ENCODE assay signal across 8 mouse cellular contexts in genomic region chr8:121905864-121906263, GRCm38 (mm10). TPM values are rescaled to one million over a fixed set of nuclear protein-coding genes. Genes with fewer than 3 reads are reported as not detected.
DNase-seq lines count a peak whose midpoint lies in the region; ATAC-seq lines count a peak whose summit lies in the region.

No protein-coding gene starts in this region.

- ATAC-seq in embryonic facial prominence, embryonic 15.5 days (ENCODE audit: insufficient number of reproducible peaks, low FRiP score, low TSS enrichment, low read depth), result no peak
- no peak for ATAC-seq in neural tube, embryonic 14.5 days (ENCODE audit: low read depth)

- no peaks in the 10 kb centered on the region for H3K36me3 ChIP-seq in embryonic facial prominence, embryonic 15.5 days
- no peaks in the 10 kb centered on the region for H3K36me3 ChIP-seq in limb, embryonic 10.5 days
- H3K36me3 ChIP-seq in neural tube, embryonic 14.5 days (ENCODE audit: control insufficient read depth, insufficient read depth, low read length), result no peaks in the 10 kb centered on the region

- DNase-seq in left cerebral cortex, postnatal 4 days, result peak; percentile 59
- DNase-seq in left cerebral cortex, adult 18-20 months (ENCODE audit: low spot score in 2 of 2), result no peak
- DNase-seq in limb, embryonic 10.5 days (ENCODE audit: low spot score), result no peak
- no peak for DNase-seq in spleen, adult 18-20 months
- no peak for DNase-seq in urinary bladder, postnatal 25 days (ENCODE audit: low spot score)
- no peak for DNase-seq in kidney, postnatal 14 days

- no peaks in the 10 kb centered on the region for H3K9me3 ChIP-seq in embryonic facial prominence, embryonic 15.5 days (replicated peaks)
- H3K9me3 ChIP-seq in limb, embryonic 10.5 days (replicated peaks), result no peaks in the 10 kb centered on the region
- H3K9me3 ChIP-seq in neural tube, embryonic 14.5 days (ENCODE audit: control insufficient read depth, low read length), result no peaks in the 10 kb centered on the region

- no peak overlapping the region for H3K9ac ChIP-seq in embryonic facial prominence, embryonic 15.5 days
- peak overlapping the region; percentile 44 for H3K9ac ChIP-seq in neural tube, embryonic 14.5 days (replicated peaks; ENCODE audit: low read depth, low read length)

- intact Hi-C loops in left cerebral cortex, postnatal 4 days (cut with DNase I), result no loop called here

- H3K4me1 ChIP-seq in embryonic facial prominence, embryonic 15.5 days, result peaks cover 55% of the 10 kb centered on the region
- H3K4me1 ChIP-seq in limb, embryonic 10.5 days, result peaks cover 76% of the 10 kb centered on the region
- H3K4me1 ChIP-seq in neural tube, embryonic 14.5 days (ENCODE audit: control insufficient read depth, insufficient read depth, low read length), result peaks cover 17% of the 10 kb centered on the region

- peak overlapping the region; percentile 96 for H3K4me2 ChIP-seq in embryonic facial prominence, embryonic 15.5 days (replicated peaks)
- peak overlapping the region; percentile 89 for H3K4me2 ChIP-seq in neural tube, embryonic 14.5 days (ENCODE audit: low read depth, low read length)

- peak overlapping the region; percentile 63 for H3K4me3 ChIP-seq in embryonic facial prominence, embryonic 15.5 days (replicated peaks)
- H3K4me3 ChIP-seq in limb, embryonic 10.5 days, result peak overlapping the region; percentile 75
- peak overlapping the region; percentile 44 for H3K4me3 ChIP-seq in neural tube, embryonic 14.5 days (ENCODE audit: low read depth, low read length)

- no peak overlapping the region for H3K27ac ChIP-seq in embryonic facial prominence, embryonic 15.5 days (replicated peaks)
- no peak overlapping the region for H3K27ac ChIP-seq in limb, embryonic 10.5 days
- H3K27ac ChIP-seq in neural tube, embryonic 14.5 days (ENCODE audit: low read depth, low read length), result no peak overlapping the region

- WGBS in embryonic facial prominence, embryonic 15.5 days, result 21% methylated on average over 5 of the region's 5 CpGs
- 44% methylated on average over 5 of the region's 5 CpGs for WGBS in limb, embryonic 10.5 days
- 36% methylated on average over 5 of the region's 5 CpGs for WGBS in neural tube, embryonic 14.5 days

- 0 out of 2 replicates have a peak, but pooled peaks cover 7% of the 10 kb centered on the region for H3K27me3 ChIP-seq in embryonic facial prominence, embryonic 15.5 days
- H3K27me3 ChIP-seq in limb, embryonic 10.5 days (ENCODE audit: low read depth, poor library complexity, severe bottlenecking), result peaks cover 13% of the 10 kb centered on the region; the same call in 1 of the 2 replicates
- H3K27me3 ChIP-seq in neural tube, embryonic 14.5 days (ENCODE audit: control insufficient read depth, insufficient read depth, low read length), result no peaks in the 10 kb centered on the region

RNA-seq across cellular contexts. Expression of gene Slc7a5, which starts 1.6 kb away (rescaled TPM):
- total RNA-seq in left cerebral cortex, postnatal 4 days (2021), result 100 to 1,000 TPM; 150 to 153 TPM
- total RNA-seq in left cerebral cortex, adult 18-20 months (2021), result 10 to 100 TPM; 53.0 to 54.4 TPM
- polyA plus RNA-seq in embryonic facial prominence, embryonic 15.5 days (2015; fragmentation: Nextera tagmentation; extraction: Ambion mirVana), result 31.0 and 31.9 TPM in 2 replicates
- polyA plus RNA-seq in limb, embryonic 10.5 days (2016; fragmentation: Nextera tagmentation; extraction: Ambion mirVana), result 16.8 and 19.3 TPM in 2 replicates
- 38.1 and 50.7 TPM in 2 replicates for polyA plus RNA-seq in neural tube, embryonic 14.5 days (2014; fragmentation: Nextera tagmentation; extraction: Ambion mirVana)

RNA-seq across cellular contexts. Expression of gene Car5a, which starts 38.8 kb away (rescaled TPM):
- under 1 TPM in 1 of 2 experiments, not detected in 1; 0.48 TPM for total RNA-seq in left cerebral cortex, postnatal 4 days (2021)
- total RNA-seq in left cerebral cortex, adult 18-20 months (2021), result under 1 TPM; 0.33 to 0.35 TPM
- polyA plus RNA-seq in embryonic facial prominence, embryonic 15.5 days (2015; fragmentation: Nextera tagmentation; extraction: Ambion mirVana), result 0.13 TPM in 1 of 2 replicates, not detected in the other
- 0.20 TPM in 1 of 2 replicates, not detected in the other for polyA plus RNA-seq in limb, embryonic 10.5 days (2016; fragmentation: Nextera tagmentation; extraction: Ambion mirVana)
- polyA plus RNA-seq in neural tube, embryonic 14.5 days (2014; fragmentation: Nextera tagmentation; extraction: Ambion mirVana), result 0.16 TPM in 1 of 2 replicates, not detected in the other

RNA-seq across cellular contexts. Expression of gene Banp, which starts 43.7 kb away (rescaled TPM):
- total RNA-seq in left cerebral cortex, postnatal 4 days (2021), result 10 to 100 TPM; 30.2 to 30.7 TPM
- 10 to 100 TPM; 44.5 to 52.3 TPM for total RNA-seq in left cerebral cortex, adult 18-20 months (2021)
- polyA plus RNA-seq in embryonic facial prominence, embryonic 15.5 days (2015; fragmentation: Nextera tagmentation; extraction: Ambion mirVana), result 46.3 and 48.5 TPM in 2 replicates
- polyA plus RNA-seq in limb, embryonic 10.5 days (2016; fragmentation: Nextera tagmentation; extraction: Ambion mirVana), result 55.4 and 60.0 TPM in 2 replicates
- 47.2 and 53.9 TPM in 2 replicates for polyA plus RNA-seq in neural tube, embryonic 14.5 days (2014; fragmentation: Nextera tagmentation; extraction: Ambion mirVana)
